Mouse (Mus musculus) yolk sac, embryonic 10.5 days (tissue): ENCODE data around the gene Wipf3.

Source experiments
- DNase-seq: peaks from one replicate; pipeline ENCODE4 v3.0.0-alpha.2; 2017; ENCODE audit warnings: low spot score

Gene Wipf3

GRCm38 (mm10) chr6:54429447-54430194 lies at the start of gene Wipf3:
Gene Wipf3, plus strand, starts transcription at chr6:54429603.
- DNase-seq, result peak; percentile 71

- no peak for DNase-seq
Measured at GRCm38 (mm10) chr6:54382636-54383035, 46.8 kb upstream of the Wipf3 start.

GRCm38 (mm10) chr6:54383893-54384524 lies 45.4 kb upstream of the Wipf3 start:
- no peak for DNase-seq

- DNase-seq, result no peak
Measured at GRCm38 (mm10) chr6:54384777-54385176, 44.6 kb upstream of the Wipf3 start.

GRCm38 (mm10) chr6:54386429-54386828 lies 43.0 kb upstream of the Wipf3 start:
- DNase-seq, result no peak

GRCm38 (mm10) chr6:54387044-54387443 lies 42.4 kb upstream of the Wipf3 start:
- DNase-seq, result no peak

GRCm38 (mm10) chr6:54387751-54388150 lies 41.7 kb upstream of the Wipf3 start:
- DNase-seq, result no peak

- DNase-seq, result no peak
Measured at GRCm38 (mm10) chr6:54388690-54389275, 40.6 kb upstream of the Wipf3 start.

- no peak for DNase-seq
Measured at GRCm38 (mm10) chr6:54391765-54392164, 37.6 kb upstream of the Wipf3 start.

- DNase-seq, result no peak
Measured at GRCm38 (mm10) chr6:54393886-54394285, 35.5 kb upstream of the Wipf3 start.

- DNase-seq, result no peak
Measured at GRCm38 (mm10) chr6:54399194-54399923, 30.0 kb upstream of the Wipf3 start.

GRCm38 (mm10) chr6:54401503-54401902 lies 27.9 kb upstream of the Wipf3 start:
- no peak for DNase-seq

GRCm38 (mm10) chr6:54404916-54405315 lies 24.5 kb upstream of the Wipf3 start:
- no peak for DNase-seq

GRCm38 (mm10) chr6:54406116-54406515 lies 23.3 kb upstream of the Wipf3 start:
- DNase-seq, result no peak

- peak; percentile 25 for DNase-seq
Measured at GRCm38 (mm10) chr6:54409271-54409670, 20.1 kb upstream of the Wipf3 start.

GRCm38 (mm10) chr6:54410451-54410850 lies 19.0 kb upstream of the Wipf3 start:
- DNase-seq, result no peak

- DNase-seq, result no peak
Measured at GRCm38 (mm10) chr6:54411591-54411990, 17.8 kb upstream of the Wipf3 start.

GRCm38 (mm10) chr6:54412879-54413278 lies 16.5 kb upstream of the Wipf3 start:
- DNase-seq, result no peak

GRCm38 (mm10) chr6:54425230-54425629 lies 4.2 kb upstream of the Wipf3 start:
- no peak for DNase-seq

- no peak for DNase-seq
Measured at GRCm38 (mm10) chr6:54428850-54429446, 455 bp upstream of the Wipf3 start.

- DNase-seq, result no peak
Measured at GRCm38 (mm10) chr6:54430221-54430620, 818 bp downstream of the Wipf3 start.

- DNase-seq, result no peak
Measured at GRCm38 (mm10) chr6:54431761-54432160, 2.4 kb downstream of the Wipf3 start.
